Mouse (Mus musculus) small intestine, adult 2 months (tissue): ENCODE measurements around the gene Taf5l. TPM values are rescaled to one million over a fixed set of nuclear protein-coding genes. Genes with fewer than 3 reads are reported as not detected.

ENCODE experiments used
- H3K27ac ChIP-seq: fragments of 200-500 bp; 2 replicates; pipeline ENCODE4 v1.5.1; 2012; ENCODE audit warnings: low read depth, low read length, control low read depth, inconsistent platforms; ENCODE audit not compliant: insufficient read depth
- H3K27me3 ChIP-seq: fragments of 200-500 bp; 2 replicates; pipeline ENCODE4 v1.6.1; 2012; ENCODE audit warnings: mild to moderate bottlenecking, moderate library complexity, low read length, inconsistent platforms; ENCODE audit not compliant: control insufficient read depth, insufficient read depth
- H3K36me3 ChIP-seq: fragments of 200-500 bp; 2 replicates; pipeline ENCODE4 v1.6.1; 2012; ENCODE audit warnings: mild to moderate bottlenecking, low read length, control low read depth, inconsistent platforms; ENCODE audit not compliant: control insufficient read depth, insufficient read depth
- H3K4me1 ChIP-seq: fragments of 200-500 bp; 2 replicates; pipeline ENCODE4 v1.6.1; 2012; ENCODE audit warnings: low read length, inconsistent platforms, mixed read lengths; ENCODE audit not compliant: control insufficient read depth, insufficient read depth, insufficient read length
- H3K4me3 ChIP-seq: fragments of 200-500 bp; 2 replicates; pipeline ENCODE4 v1.5.1; 2012; ENCODE audit warnings: low read depth, mild to moderate bottlenecking, control low read depth, inconsistent platforms, low read length, moderate library complexity
- CTCF ChIP-seq: fragments of 200-500 bp; IDR thresholded peaks from 2 replicates; pipeline ENCODE4 v1.5.1; 2012; ENCODE audit warnings: low read depth, mild to moderate bottlenecking, control low read depth, inconsistent platforms, low read length, moderate library complexity, mixed read lengths; ENCODE audit not compliant: insufficient replicate concordance, insufficient read length; ENCODE audit errors: extremely low read depth
- POLR2A ChIP-seq: fragments of 200-500 bp; IDR thresholded peaks from 2 replicates; pipeline ENCODE4 v1.6.1; 2012; ENCODE audit warnings: low read depth, mild to moderate bottlenecking, control low read depth, inconsistent platforms, low read length, moderate library complexity
- WGBS: fragments of 180-500 bp; shearing (Covaris S2); methylation state at CpG from one replicate; pipeline ENCODE4 v1.1.7; 2018; 5-methylcytosine and 5-hydroxymethylcytosine counted together
- polyA plus RNA-seq: library from polyadenylated mRNA; depleted of rRNA; stranded (reverse); fragments of >200 nt; gene quantifications from 2 replicates; pipeline ENCODE4 v1.2.3, GENCODE M21; 2012; rRNA removed

Taf5l gene
- 15.3 and 29.2 TPM in 2 replicates for polyA plus RNA-seq

GRCm38 (mm10) chr8:124021237-124022227 is at the start of gene Taf5l, which contains the start of gene Urb2:
Gene Taf5l, minus strand, starts transcription at chr8:124021397.
Gene Urb2, plus strand, starts transcription at chr8:124021508.
- Histone ChIP-seq H3K4me3 (peak within 1 kb of the TSS; percentile 89), H3K27ac (peak within 1 kb of the TSS; percentile 83), H3K36me3 (peaks cover 8% of the 10 kb centered on the region), H3K27me3 (no peaks in the 10 kb centered on the region), H3K4me1 (peaks cover 3% of the 10 kb centered on the region; the same call in 1 of the 2 replicates)
- WGBS = under 1% methylated on average over 74 of the region's 74 CpGs
- TF ChIP-seq POLR2A = peak; percentile 61
- TF ChIP-seq CTCF = no peak

GRCm38 (mm10) chr8:124070363-124071324 is 49.4 kb upstream of the Taf5l start:
- Histone ChIP-seq H3K4me1 (no peaks in the 10 kb centered on the region), H3K27ac (no peak overlapping the region), H3K36me3 (no peaks in the 10 kb centered on the region), H3K4me3 (no peak overlapping the region), H3K27me3 (no peaks in the 10 kb centered on the region)
- TF ChIP-seq CTCF (no peak), POLR2A (no peak)
- 61% methylated on average over 18 of the region's 18 CpGs for WGBS

- Histone ChIP-seq H3K27me3 (no peaks in the 10 kb centered on the region), H3K4me3 (no peak overlapping the region), H3K27ac (no peak overlapping the region), H3K36me3 (no peaks in the 10 kb centered on the region), H3K4me1 (no peaks in the 10 kb centered on the region)
- TF ChIP-seq CTCF = no peak
- TF ChIP-seq POLR2A = no peak
- WGBS = 64% methylated on average over 4 of the region's 4 CpGs
These were observed 46.0 kb upstream of the Taf5l start for GRCm38 (mm10) chr8:124067059-124067750.

- Histone ChIP-seq H3K36me3 (no peaks in the 10 kb centered on the region), H3K4me1 (no peaks in the 10 kb centered on the region), H3K27me3 (no peaks in the 10 kb centered on the region), H3K27ac (no peak overlapping the region), H3K4me3 (no peak overlapping the region)
- 54% methylated on average over 4 of the region's 4 CpGs for WGBS
- no peak for TF ChIP-seq POLR2A
- no peak for TF ChIP-seq CTCF
These were observed 45.3 kb upstream of the Taf5l start for GRCm38 (mm10) chr8:124066325-124067058.

GRCm38 (mm10) chr8:124056832-124057655 is 35.8 kb upstream of the Taf5l start:
- no peak overlapping the region for H3K4me3 ChIP-seq
- H3K27me3 ChIP-seq = no peaks in the 10 kb centered on the region
- no peak for TF ChIP-seq POLR2A
- no peak for TF ChIP-seq CTCF
- H3K4me1 ChIP-seq = no peaks in the 10 kb centered on the region
- WGBS = 58% methylated on average over 11 of the region's 11 CpGs
- H3K36me3 ChIP-seq = no peaks in the 10 kb centered on the region
- no peak overlapping the region for H3K27ac ChIP-seq
